Mouse (Mus musculus): ENCODE measurements around the gene Pars2. TPM values are rescaled to one million over a fixed set of nuclear protein-coding genes. Genes with fewer than 3 reads are reported as not detected.

The Pars2 gene
- polyA plus RNA-seq, 2 experiments = 14.0 to 14.6 TPM

DNA sequence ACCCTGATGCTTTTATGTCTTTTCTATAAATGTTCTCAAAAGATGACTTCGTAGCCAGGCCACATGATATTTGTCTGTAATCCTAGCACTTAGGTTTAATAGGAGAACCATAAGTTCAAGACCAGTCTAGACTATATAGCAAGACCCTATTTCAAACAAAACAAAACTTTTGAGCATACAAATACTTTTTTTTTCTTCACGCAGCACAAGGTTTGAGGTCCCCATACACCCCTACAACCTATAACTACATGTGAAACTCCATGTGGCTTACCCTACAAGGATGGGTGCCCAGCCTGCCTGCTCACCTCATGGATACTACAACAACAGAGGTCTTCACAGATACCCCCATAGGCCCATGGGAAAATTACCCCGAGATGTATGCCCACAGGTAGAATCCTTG is 28.3 kb downstream of the Pars2 start:
- Histone ChIP-seq H3K27me3 (ENCODE audit: control insufficient read depth, insufficient read depth, low read length) (no peaks in the 10 kb centered on the region), H3K27ac (replicated peaks; ENCODE audit: low read depth, low read length) (no peak overlapping the region), H3K4me1 (ENCODE audit: control insufficient read depth, insufficient read depth, low read length) (peaks cover 7% of the 10 kb centered on the region), H3K4me2 (replicated peaks; ENCODE audit: low read depth, low read length, severe bottlenecking) (no peak overlapping the region; the same call in 1 of the 2 replicates), H3K9ac (ENCODE audit: low read depth, low read length, severe bottlenecking) (no peak overlapping the region), H3K9me3 (ENCODE audit: control insufficient read depth, low read length) (no peaks in the 10 kb centered on the region), H3K4me3 (replicated peaks; ENCODE audit: low read length) (peak overlapping the region; percentile 86), H3K36me3 (ENCODE audit: control insufficient read depth, insufficient read depth, low read length) (peaks cover 29% of the 10 kb centered on the region)
- ATAC-seq (ENCODE audit: low FRiP score, low read depth) (peak; percentile 14; the same call in 1 of the 2 replicates), DNase-seq (ENCODE audit: low spot score) (no peak)
- TF ChIP-seq POLR2A (IDR thresholded peaks at IDR 0.05; ENCODE audit: borderline replicate concordance, extremely low read depth, insufficient read depth, insufficient read length) = no peak
- 37% methylated on average over 3 of the region's 3 CpGs for WGBS

DNA sequence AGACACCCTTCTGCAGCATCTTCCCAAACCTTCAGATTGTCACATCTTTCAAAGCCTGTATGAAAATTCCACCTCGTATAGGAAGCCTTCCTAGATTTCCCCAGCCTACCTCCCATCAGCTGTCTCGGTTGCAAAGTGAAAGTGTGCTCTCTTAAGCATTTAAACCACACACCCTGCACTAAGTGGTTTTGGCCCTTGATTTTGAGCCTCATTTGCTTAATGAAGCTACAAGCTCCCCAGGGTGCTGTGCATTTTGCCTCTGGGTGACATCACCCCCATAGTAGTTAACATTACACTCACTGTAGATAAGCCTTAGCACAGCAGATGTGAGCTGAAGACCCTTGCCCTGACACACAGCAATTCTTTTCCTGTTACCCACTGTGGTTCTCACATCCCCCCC is 30.1 kb downstream of the Pars2 start:
- peaks cover 12% of the 10 kb centered on the region for H3K36me3 ChIP-seq (ENCODE audit: control insufficient read depth, insufficient read depth, low read length)
- H3K9ac ChIP-seq (ENCODE audit: low read depth, low read length, severe bottlenecking) = no peak overlapping the region
- H3K27ac ChIP-seq (replicated peaks; ENCODE audit: low read depth, low read length) = no peak overlapping the region
- DNase-seq (ENCODE audit: low spot score) = no peak
- H3K4me2 ChIP-seq (replicated peaks; ENCODE audit: low read depth, low read length, severe bottlenecking) = no peak overlapping the region
- H3K4me1 ChIP-seq (ENCODE audit: control insufficient read depth, insufficient read depth, low read length) = peaks cover 7% of the 10 kb centered on the region
- H3K4me3 ChIP-seq (replicated peaks; ENCODE audit: low read length) = no peak overlapping the region
- WGBS = 58% methylated on average over 2 of the region's 2 CpGs
- no peaks in the 10 kb centered on the region for H3K27me3 ChIP-seq (ENCODE audit: control insufficient read depth, insufficient read depth, low read length)
- no peaks in the 10 kb centered on the region for H3K9me3 ChIP-seq (ENCODE audit: control insufficient read depth, low read length)
- no peak for ATAC-seq (ENCODE audit: low FRiP score, low read depth)
- TF ChIP-seq POLR2A (IDR thresholded peaks at IDR 0.05; ENCODE audit: borderline replicate concordance, extremely low read depth, insufficient read depth, insufficient read length) = no peak

DNA sequence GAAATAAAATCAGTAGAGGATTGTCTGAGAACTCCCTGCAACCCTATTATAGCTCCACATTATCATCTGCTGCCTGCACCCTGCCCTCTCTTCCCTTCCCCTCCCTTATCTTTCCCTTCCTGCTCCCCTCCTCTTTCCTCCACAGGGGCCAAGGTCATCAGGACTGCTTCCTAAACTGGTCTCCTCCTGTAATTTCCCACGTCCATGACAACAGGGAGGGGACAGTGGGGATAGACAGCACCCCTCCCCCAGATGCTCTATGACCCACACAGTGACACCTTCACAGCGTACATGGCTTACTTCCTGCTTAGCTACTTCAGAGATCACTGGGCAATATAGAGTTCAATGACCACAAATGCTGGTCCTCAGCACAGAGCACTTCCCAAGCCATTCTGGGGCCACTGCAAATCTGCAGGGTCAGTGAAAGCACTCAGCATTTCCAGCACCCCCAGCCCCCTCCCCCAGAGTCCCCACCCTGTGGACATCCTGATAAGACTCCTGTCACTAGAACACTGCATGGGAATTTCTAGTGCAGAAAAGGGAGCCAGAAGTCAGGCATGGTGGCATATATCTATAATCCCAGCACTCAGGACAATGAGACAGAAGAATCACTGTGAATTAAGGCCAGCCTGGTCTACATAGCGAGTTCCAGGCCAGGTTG is 37.9 kb downstream of the Pars2 start:
- DNase-seq (ENCODE audit: low spot score) = no peak
- ATAC-seq (ENCODE audit: low FRiP score, low read depth) = no peak
- H3K4me3 ChIP-seq (replicated peaks; ENCODE audit: low read length) = no peak overlapping the region

DNA sequence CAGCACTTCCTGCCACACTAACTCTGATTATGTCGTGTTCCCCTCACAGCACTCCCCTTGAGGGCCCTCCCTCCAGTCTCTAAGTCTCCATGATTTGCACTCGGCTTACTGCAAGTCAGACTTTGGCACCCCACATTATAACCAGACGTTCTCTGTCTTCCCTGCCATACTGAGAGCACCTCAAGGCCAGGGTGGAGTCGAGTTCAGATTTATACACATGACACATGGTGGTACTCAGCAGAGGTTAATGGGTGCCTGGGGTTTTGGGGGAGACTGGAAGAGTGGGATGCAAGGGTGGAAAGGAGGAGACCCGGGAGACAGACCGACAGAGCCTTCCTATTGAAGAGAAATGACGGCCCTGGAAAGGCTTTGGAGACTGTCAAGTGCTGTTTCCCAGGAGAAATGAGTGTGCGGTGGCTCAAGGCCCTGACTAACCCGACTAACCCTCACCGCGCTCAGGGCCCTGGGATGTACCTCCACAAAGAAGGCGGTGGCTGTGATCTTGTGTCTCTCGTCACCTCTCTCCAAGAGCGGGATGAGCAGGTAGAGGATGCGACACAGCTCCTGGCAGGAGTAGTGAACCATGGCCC is 43.1 kb downstream of the Pars2 start:
- TF ChIP-seq POLR2A (IDR thresholded peaks at IDR 0.05; ENCODE audit: borderline replicate concordance, extremely low read depth, insufficient read depth, insufficient read length) = no peak
- WGBS = 81% methylated on average over 15 of the region's 15 CpGs

More for the DNA sequence above, 37.9 kb downstream of the Pars2 start:
- Histone ChIP-seq H3K27ac (replicated peaks; ENCODE audit: low read depth, low read length) (no peak overlapping the region), H3K9ac (ENCODE audit: low read depth, low read length, severe bottlenecking) (no peak overlapping the region), H3K4me1 (ENCODE audit: control insufficient read depth, insufficient read depth, low read length) (no peaks in the 10 kb centered on the region), H3K27me3 (ENCODE audit: control insufficient read depth, insufficient read depth, low read length) (no peaks in the 10 kb centered on the region), H3K9me3 (ENCODE audit: control insufficient read depth, low read length) (no peaks in the 10 kb centered on the region), H3K4me2 (replicated peaks; ENCODE audit: low read depth, low read length, severe bottlenecking) (no peak overlapping the region), H3K36me3 (ENCODE audit: control insufficient read depth, insufficient read depth, low read length) (no peaks in the 10 kb centered on the region)
- TF ChIP-seq POLR2A (IDR thresholded peaks at IDR 0.05; ENCODE audit: borderline replicate concordance, extremely low read depth, insufficient read depth, insufficient read length) = no peak
- WGBS = 43% methylated on average over 3 of the region's 3 CpGs

DNA sequence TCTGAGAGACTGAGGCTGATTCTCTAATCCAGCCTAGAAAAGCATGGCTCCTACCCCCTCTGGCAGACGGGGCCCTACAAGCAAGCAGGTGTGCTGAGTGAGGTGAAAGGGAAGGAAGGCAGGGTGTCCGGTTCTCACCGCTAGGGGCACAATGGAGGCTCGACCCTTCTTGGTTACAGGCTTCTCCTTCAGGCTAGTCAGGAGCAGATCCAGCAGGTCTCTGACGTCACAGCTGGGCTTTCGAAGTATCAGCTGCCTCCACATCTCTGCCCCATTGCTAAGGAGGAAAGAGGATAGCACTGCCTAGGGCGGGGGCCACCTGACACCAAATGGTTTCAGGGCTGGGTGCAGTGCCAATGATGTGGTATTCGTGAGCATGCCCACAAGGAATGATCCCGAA is 49.1 kb downstream of the Pars2 start:
- H3K4me2 ChIP-seq (replicated peaks; ENCODE audit: low read depth, low read length, severe bottlenecking) = no peak overlapping the region
- WGBS = 15% methylated on average over 9 of the region's 9 CpGs
- ATAC-seq (ENCODE audit: low FRiP score, low read depth) = no peak; the same call in 1 of the 2 replicates

More for the DNA sequence above, 43.1 kb downstream of the Pars2 start:
- Histone ChIP-seq H3K36me3 (ENCODE audit: control insufficient read depth, insufficient read depth, low read length) (no peaks in the 10 kb centered on the region), H3K27ac (replicated peaks; ENCODE audit: low read depth, low read length) (no peak overlapping the region), H3K4me1 (ENCODE audit: control insufficient read depth, insufficient read depth, low read length) (no peaks in the 10 kb centered on the region), H3K9me3 (ENCODE audit: control insufficient read depth, low read length) (no peaks in the 10 kb centered on the region), H3K4me2 (replicated peaks; ENCODE audit: low read depth, low read length, severe bottlenecking) (no peak overlapping the region), H3K9ac (ENCODE audit: low read depth, low read length, severe bottlenecking) (no peak overlapping the region), H3K27me3 (ENCODE audit: control insufficient read depth, insufficient read depth, low read length) (no peaks in the 10 kb centered on the region), H3K4me3 (replicated peaks; ENCODE audit: low read length) (no peak overlapping the region)
- ATAC-seq (ENCODE audit: low FRiP score, low read depth) (no peak), DNase-seq (ENCODE audit: low spot score) (no peak)

More for the DNA sequence above, 49.1 kb downstream of the Pars2 start:
- Histone ChIP-seq H3K9me3 (ENCODE audit: control insufficient read depth, low read length) (no peaks in the 10 kb centered on the region), H3K9ac (ENCODE audit: low read depth, low read length, severe bottlenecking) (no peak overlapping the region), H3K36me3 (ENCODE audit: control insufficient read depth, insufficient read depth, low read length) (no peaks in the 10 kb centered on the region), H3K4me1 (ENCODE audit: control insufficient read depth, insufficient read depth, low read length) (peaks cover 12% of the 10 kb centered on the region), H3K27me3 (ENCODE audit: control insufficient read depth, insufficient read depth, low read length) (no peaks in the 10 kb centered on the region), H3K4me3 (replicated peaks; ENCODE audit: low read length) (no peak overlapping the region), H3K27ac (replicated peaks; ENCODE audit: low read depth, low read length) (no peak overlapping the region)
- TF ChIP-seq POLR2A (IDR thresholded peaks at IDR 0.05; ENCODE audit: borderline replicate concordance, extremely low read depth, insufficient read depth, insufficient read length) = no peak
- DNase-seq (ENCODE audit: low spot score) = peak; percentile 42
